Comparison of ENCODE assay signal across 1 mouse cellular context in the genomic region with DNA sequence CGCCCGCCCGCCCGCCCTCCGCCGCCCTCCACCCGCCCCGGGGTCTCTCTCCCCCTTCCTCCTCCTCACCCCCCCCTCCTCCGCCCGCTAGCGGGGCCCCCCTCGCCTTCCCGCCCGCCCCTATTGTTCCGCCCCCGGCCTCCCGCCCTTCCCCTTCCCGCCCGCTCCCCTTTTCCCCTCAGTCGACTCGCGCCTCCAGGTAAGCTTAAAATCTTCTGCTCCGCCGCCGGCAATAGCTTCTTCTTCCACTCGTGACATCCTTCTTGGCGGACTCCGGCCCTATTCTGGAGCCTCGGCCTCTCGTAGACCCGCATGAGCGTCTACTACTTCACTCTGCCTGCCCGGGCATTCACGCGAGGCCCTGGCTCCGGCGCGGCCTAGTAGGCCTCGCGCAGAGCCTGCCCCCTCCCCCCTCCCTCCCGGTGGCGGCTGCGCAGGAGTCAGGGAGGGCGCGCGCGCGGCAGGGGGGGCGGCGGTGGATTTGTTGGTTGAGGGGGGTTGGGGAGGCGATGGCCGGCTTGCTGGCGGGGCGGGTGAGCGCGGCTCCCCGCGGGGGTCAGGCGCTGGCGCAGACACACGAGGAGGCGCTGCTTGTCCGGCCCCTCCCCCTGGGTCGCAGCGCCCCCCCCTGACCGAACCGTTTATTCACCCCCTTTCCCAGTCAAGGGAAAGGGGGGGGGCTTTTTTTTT.
TF ChIP-seq lines count a peak whose summit lies in the region.

No protein-coding gene starts in this region.

TF ChIP-seq in CH12.LX, 34 proteins besides CTCF, POLR2A, EP300 and RAD21:
- TF ChIP-seq ELF1 (IDR thresholded peaks at IDR 0.05; ENCODE audit: low read depth, low read length): no peak
- peak; percentile 80 for TF ChIP-seq NRF1 (IDR thresholded peaks at IDR 0.05; ENCODE audit: low read depth, low read length)
- peak; percentile 95 for TF ChIP-seq MAZ (IDR thresholded peaks at IDR 0.05; ENCODE audit: low read depth, low read length)
- TF ChIP-seq KAT2A (IDR thresholded peaks at IDR 0.05; ENCODE audit: insufficient replicate concordance, low read length): peak; percentile 79; the same call in 1 of the 2 replicates
- TF ChIP-seq MXI1 (IDR thresholded peaks at IDR 0.05; ENCODE audit: low read depth, low read length): peak; percentile 90
- no peak for TF ChIP-seq ETS1 (conservative IDR thresholded peaks at IDR 0.05; ENCODE audit: low read depth, low read length)
- no peak for TF ChIP-seq MAFK (IDR thresholded peaks at IDR 0.05; ENCODE audit: insufficient replicate concordance, low read length)
- TF ChIP-seq NELFE (IDR thresholded peaks at IDR 0.05; ENCODE audit: low read depth, low read length): no peak
- TF ChIP-seq CHD1 (IDR thresholded peaks at IDR 0.05; ENCODE audit: low read depth, low read length): no peak
- TF ChIP-seq ZKSCAN1 (IDR thresholded peaks at IDR 0.05; ENCODE audit: borderline replicate concordance, low read depth, low read length): peak; percentile 66; the same call in 1 of the 2 replicates
- no peak for TF ChIP-seq E2F4 (IDR thresholded peaks at IDR 0.05; ENCODE audit: insufficient replicate concordance, low read depth, low read length)
- peak; percentile 73 for TF ChIP-seq POLR2AphosphoS2 (IDR thresholded peaks at IDR 0.05; ENCODE audit: low read depth, low read length)
- no peak for TF ChIP-seq GABPA (IDR thresholded peaks at IDR 0.05; ENCODE audit: insufficient replicate concordance, low read depth, low read length)
- TF ChIP-seq SIN3A (IDR thresholded peaks at IDR 0.05; ENCODE audit: low read length): peak; percentile 96
- peak; percentile 75 for TF ChIP-seq CHD2 (IDR thresholded peaks at IDR 0.05; ENCODE audit: low read length)
- peak; percentile 76 for TF ChIP-seq HCFC1 (IDR thresholded peaks at IDR 0.05; ENCODE audit: low read depth, low read length)
- peak; percentile 100 for TF ChIP-seq UBTF (IDR thresholded peaks at IDR 0.05; ENCODE audit: low read depth, low read length)
- peak; percentile 71 for TF ChIP-seq ZNF384 (IDR thresholded peaks at IDR 0.05; ENCODE audit: low read depth, low read length)
